Mouse (Mus musculus): Measurements from ENCODE around the gene Gm10073. TPM values are rescaled to one million over a fixed set of nuclear protein-coding genes. Genes with fewer than 3 reads are reported as not detected.

Gm10073 gene
- total RNA-seq, 1 experiment: 86.5 TPM

GRCm38 (mm10) chr8:106588443-106589431 is 15.5 kb upstream of the Gm10073 start:
- H3K9ac ChIP-seq (ENCODE audit: insufficient read depth, low read depth, low read length, poor library complexity, severe bottlenecking): no peak overlapping the region
- no peaks in the 10 kb centered on the region for H3K36me3 ChIP-seq (ENCODE audit: control insufficient read depth, insufficient read depth, low read length, poor library complexity, severe bottlenecking)
- H3K4me1 ChIP-seq (ENCODE audit: control insufficient read depth in 2 of 2, insufficient read depth in 2 of 2, low read length in 2 of 2, poor library complexity in 1 of 2): peaks cover 3 to 4% of the 10 kb centered on the region in 2 experiments; a peak in 2 of 4 replicates
- H3K27ac ChIP-seq (ENCODE audit: insufficient read depth, low read depth, low read length, poor library complexity, severe bottlenecking): no peak overlapping the region
- DNase-seq (ENCODE audit: low read depth, low spot score): no peak
- TF ChIP-seq HCFC1 (IDR thresholded peaks at IDR 0.05; ENCODE audit: borderline replicate concordance, insufficient read depth, low read length) (no peak), ZNF384 (IDR thresholded peaks at IDR 0.05; ENCODE audit: low read depth, low read length) (no peak), ZC3H11A (IDR thresholded peaks at IDR 0.05; ENCODE audit: borderline replicate concordance, low read depth, low read length) (no peak), CHD2 (IDR thresholded peaks at IDR 0.05; ENCODE audit: low read depth, low read length) (no peak), MAFK (IDR thresholded peaks at IDR 0.05; ENCODE audit: insufficient read depth, low read depth, low read length) (no peak)
- in situ Hi-C loops (cut with MboI; ENCODE audit: low sequenced_read_pairs in 2 of 2, unreplicated experiment in 2 of 2): no loop called here
- H3K4me3 ChIP-seq (ENCODE audit: insufficient read depth in 1 of 2, low read depth in 1 of 2, low read length in 2 of 2, poor library complexity in 1 of 2, severe bottlenecking in 1 of 2): no peak overlapping the region
- no peaks in the 10 kb centered on the region for H3K9me3 ChIP-seq (ENCODE audit: control insufficient read depth, insufficient read depth, low read depth, low read length)

- no peaks in the 10 kb centered on the region for H3K9me3 ChIP-seq (ENCODE audit: control insufficient read depth, insufficient read depth, low read depth, low read length)
- no peak overlapping the region for H3K27ac ChIP-seq (ENCODE audit: insufficient read depth, low read depth, low read length, poor library complexity, severe bottlenecking)
- no peak for DNase-seq (ENCODE audit: low read depth, low spot score)
- H3K4me1 ChIP-seq (ENCODE audit: control insufficient read depth in 2 of 2, insufficient read depth in 2 of 2, low read length in 2 of 2, poor library complexity in 1 of 2): peaks cover 3 to 4% of the 10 kb centered on the region in 2 experiments; a peak in 2 of 4 replicates
- H3K9ac ChIP-seq (ENCODE audit: insufficient read depth, low read depth, low read length, poor library complexity, severe bottlenecking): no peak overlapping the region
- TF ChIP-seq MAFK (IDR thresholded peaks at IDR 0.05; ENCODE audit: insufficient read depth, low read depth, low read length) (no peak), ZC3H11A (IDR thresholded peaks at IDR 0.05; ENCODE audit: borderline replicate concordance, low read depth, low read length) (no peak), CHD2 (IDR thresholded peaks at IDR 0.05; ENCODE audit: low read depth, low read length) (no peak)
- no peak overlapping the region for H3K4me3 ChIP-seq (ENCODE audit: insufficient read depth in 1 of 2, low read depth in 1 of 2, low read length in 2 of 2, poor library complexity in 1 of 2, severe bottlenecking in 1 of 2)
- H3K36me3 ChIP-seq (ENCODE audit: control insufficient read depth, insufficient read depth, low read length, poor library complexity, severe bottlenecking): no peaks in the 10 kb centered on the region
- in situ Hi-C loops (cut with MboI; ENCODE audit: low sequenced_read_pairs in 2 of 2, unreplicated experiment in 2 of 2): no loop called here
These were observed 13.6 kb upstream of the Gm10073 start for GRCm38 (mm10) chr8:106586896-106587295.

DNA sequence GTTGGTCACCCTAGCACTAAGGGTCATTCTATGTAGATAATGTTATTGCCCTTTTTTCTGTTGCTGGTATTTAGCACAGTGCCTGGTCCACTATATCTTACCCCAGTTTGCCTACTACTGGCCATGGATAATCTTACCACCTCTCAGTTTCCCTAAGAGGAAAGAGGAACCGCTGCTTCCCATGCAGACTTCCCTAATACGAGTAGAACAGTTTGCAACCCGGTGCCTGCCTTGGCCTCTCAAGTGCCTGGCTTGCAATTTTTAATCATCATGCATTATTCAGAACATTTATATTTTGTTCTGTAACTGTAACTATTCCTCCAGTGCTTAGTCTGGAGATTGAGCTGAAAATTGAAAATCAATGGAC is 12.4 kb upstream of the Gm10073 start:
- in situ Hi-C loops (cut with MboI; ENCODE audit: low sequenced_read_pairs in 2 of 2, unreplicated experiment in 2 of 2): no loop called here
- H3K9me3 ChIP-seq (ENCODE audit: control insufficient read depth, insufficient read depth, low read depth, low read length): no peaks in the 10 kb centered on the region
- H3K4me1 ChIP-seq (ENCODE audit: control insufficient read depth in 2 of 2, insufficient read depth in 2 of 2, low read length in 2 of 2, poor library complexity in 1 of 2): peaks cover 3 to 4% of the 10 kb centered on the region in 2 experiments; a peak in 2 of 4 replicates
- TF ChIP-seq ZC3H11A (IDR thresholded peaks at IDR 0.05; ENCODE audit: borderline replicate concordance, low read depth, low read length) (no peak), ZNF384 (IDR thresholded peaks at IDR 0.05; ENCODE audit: low read depth, low read length) (no peak), HCFC1 (IDR thresholded peaks at IDR 0.05; ENCODE audit: borderline replicate concordance, insufficient read depth, low read length) (no peak), CHD2 (IDR thresholded peaks at IDR 0.05; ENCODE audit: low read depth, low read length) (no peak), MAFK (IDR thresholded peaks at IDR 0.05; ENCODE audit: insufficient read depth, low read depth, low read length) (no peak)
- no peaks in the 10 kb centered on the region for H3K36me3 ChIP-seq (ENCODE audit: control insufficient read depth, insufficient read depth, low read length, poor library complexity, severe bottlenecking)
- H3K27ac ChIP-seq (ENCODE audit: insufficient read depth, low read depth, low read length, poor library complexity, severe bottlenecking): no peak overlapping the region
- H3K9ac ChIP-seq (ENCODE audit: insufficient read depth, low read depth, low read length, poor library complexity, severe bottlenecking): no peak overlapping the region
- no peak overlapping the region for H3K4me3 ChIP-seq (ENCODE audit: insufficient read depth in 1 of 2, low read depth in 1 of 2, low read length in 2 of 2, poor library complexity in 1 of 2, severe bottlenecking in 1 of 2)
- DNase-seq (ENCODE audit: low read depth, low spot score): no peak

- H3K9ac ChIP-seq (ENCODE audit: insufficient read depth, low read depth, low read length, poor library complexity, severe bottlenecking): peak overlapping the region; percentile 7; the same call in 1 of the 2 replicates
- DNase-seq (ENCODE audit: low read depth, low spot score): no peak
- no peak overlapping the region for H3K4me3 ChIP-seq (ENCODE audit: insufficient read depth in 1 of 2, low read depth in 1 of 2, low read length in 2 of 2, poor library complexity in 1 of 2, severe bottlenecking in 1 of 2)
- H3K36me3 ChIP-seq (ENCODE audit: control insufficient read depth, insufficient read depth, low read length, poor library complexity, severe bottlenecking): no peaks in the 10 kb centered on the region
- no peak for TF ChIP-seq HCFC1 (IDR thresholded peaks at IDR 0.05; ENCODE audit: borderline replicate concordance, insufficient read depth, low read length)
- no peak for TF ChIP-seq ZC3H11A (IDR thresholded peaks at IDR 0.05; ENCODE audit: borderline replicate concordance, low read depth, low read length)
- no peak for TF ChIP-seq ZNF384 (IDR thresholded peaks at IDR 0.05; ENCODE audit: low read depth, low read length)
- TF ChIP-seq CHD2 (IDR thresholded peaks at IDR 0.05; ENCODE audit: low read depth, low read length): no peak
- TF ChIP-seq MAFK (IDR thresholded peaks at IDR 0.05; ENCODE audit: insufficient read depth, low read depth, low read length): no peak
- H3K9me3 ChIP-seq (ENCODE audit: control insufficient read depth, insufficient read depth, low read depth, low read length): no peaks in the 10 kb centered on the region
- H3K4me1 ChIP-seq (ENCODE audit: control insufficient read depth in 2 of 2, insufficient read depth in 2 of 2, low read length in 2 of 2, poor library complexity in 1 of 2): peaks cover 3 to 4% of the 10 kb centered on the region in 2 experiments; a peak in 2 of 4 replicates
- in situ Hi-C loops (cut with MboI; ENCODE audit: low sequenced_read_pairs in 2 of 2, unreplicated experiment in 2 of 2): no loop called here
- no peak overlapping the region for H3K27ac ChIP-seq (ENCODE audit: insufficient read depth, low read depth, low read length, poor library complexity, severe bottlenecking)
These were observed 11.8 kb upstream of the Gm10073 start for GRCm38 (mm10) chr8:106584942-106585670.

All from ES-E14 (cell line).